Mouse (Mus musculus) frontal cortex, postnatal 10 days (tissue): ENCODE results near the gene Tescl.

ENCODE experiments used
- DNase-seq, 2 experiments: peaks; one replicate each; pipeline ENCODE4 v3.0.0; 2022; ENCODE audit warnings: low spot score in 2 of 2, mixed read lengths in 1 of 2

The Tescl gene

GRCm38 (mm10) chr7:24363228-24363627 is 29.5 kb upstream of the Tescl start:
- no peak for DNase-seq

GRCm38 (mm10) chr7:24361001-24361400 is 27.3 kb upstream of the Tescl start:
- DNase-seq: no peak

- DNase-seq: no peak
Measured at GRCm38 (mm10) chr7:24359269-24359668, 25.5 kb upstream of the Tescl start.

- DNase-seq: no peak
Measured at GRCm38 (mm10) chr7:24357899-24358298, 24.2 kb upstream of the Tescl start.

GRCm38 (mm10) chr7:24356081-24356480 is 22.3 kb upstream of the Tescl start:
- no peak for DNase-seq

GRCm38 (mm10) chr7:24355646-24356045 is 21.9 kb upstream of the Tescl start:
- no peak for DNase-seq

- no peak for DNase-seq
Measured at GRCm38 (mm10) chr7:24348896-24349295, 15.2 kb upstream of the Tescl start, which contains the start of gene Lypd5. Lypd5 (plus strand) TSS chr7:24349196.

GRCm38 (mm10) chr7:24346444-24346843 is 12.7 kb upstream of the Tescl start:
- no peak for DNase-seq

- no peak for DNase-seq
Measured at GRCm38 (mm10) chr7:24343701-24344272, 10.1 kb upstream of the Tescl start.

- DNase-seq: no peak
Measured at GRCm38 (mm10) chr7:24338241-24338640, 4.5 kb upstream of the Tescl start.

GRCm38 (mm10) chr7:24335699-24336309 is 2.1 kb upstream of the Tescl start:
- peak in 1 of 2 experiments; percentile 71 for DNase-seq

GRCm38 (mm10) chr7:24327281-24327975 is 6.3 kb downstream of the Tescl start:
- DNase-seq: no peak

GRCm38 (mm10) chr7:24326273-24327135 is 7.2 kb downstream of the Tescl start:
- DNase-seq: no peak

- DNase-seq: peak; percentile 38 to 41
Measured at GRCm38 (mm10) chr7:24325675-24326128, 8.0 kb downstream of the Tescl start.

GRCm38 (mm10) chr7:24325197-24325596 is 8.5 kb downstream of the Tescl start:
- DNase-seq: no peak

GRCm38 (mm10) chr7:24322593-24322992 is 11.1 kb downstream of the Tescl start:
- DNase-seq: no peak

GRCm38 (mm10) chr7:24318942-24319341 is 14.8 kb downstream of the Tescl start:
- DNase-seq: no peak

GRCm38 (mm10) chr7:24316567-24317092 is 17.1 kb downstream of the Tescl start, which contains the start of gene Zfp94:
Zfp94 (minus strand) TSS chr7:24316666.
- DNase-seq: peak; percentile 90 to 95

GRCm38 (mm10) chr7:24315726-24316566 is 17.8 kb downstream of the Tescl start:
- DNase-seq: no peak

GRCm38 (mm10) chr7:24300771-24301282 is 32.9 kb downstream of the Tescl start, which contains the start of gene Zfp61:
Zfp61 (minus strand) TSS chr7:24301232.
- no peak for DNase-seq
